Comparison of ENCODE assay signal across 9 mouse cellular contexts in the genomic region with DNA sequence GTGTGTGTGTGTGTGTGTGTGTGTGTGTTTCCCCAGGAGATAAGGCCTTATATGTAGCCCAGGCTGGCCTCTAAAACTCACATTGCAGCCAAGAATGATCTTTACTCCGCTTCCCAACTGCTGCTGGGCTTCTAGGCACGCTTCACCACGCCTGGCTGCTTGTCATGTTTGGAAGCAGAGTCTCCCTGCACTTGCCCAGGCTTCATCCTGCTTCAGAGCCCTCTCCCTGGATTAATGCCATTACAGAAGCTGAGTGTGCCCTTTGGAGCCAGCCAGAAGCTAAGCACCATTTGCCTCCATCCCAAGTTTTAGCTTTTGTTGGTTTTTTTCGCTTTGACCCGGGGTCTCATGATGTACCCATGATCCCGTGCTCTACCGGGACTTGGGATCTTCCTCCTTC. TPM values are rescaled to one million over a fixed set of nuclear protein-coding genes. Genes with fewer than 3 reads are reported as not detected.
"Had no signal": no experiment of that assay in that cellular context is flagged by ENCODE, and none has a peak within 500 bp of the region (broad histone marks: within the 10 kb centered on the region; RNA-seq: fewer than 3 reads in every experiment).

No protein-coding gene starts in this region.

- DNase-seq: liver; liver, embryonic 13.5 days; liver, postnatal 0 days; lung, postnatal 14 days; right cerebral cortex, postnatal 4 days; spleen, adult 18-20 months; thymus, adult 18-20 months; thymus, postnatal 14 days had no signal

RNA-seq across cellular contexts. Expression of a gene that starts 31.4 kb away (rescaled TPM):
- total RNA-seq: neutrophil, adult 5-6 weeks had no signal
